Mouse (Mus musculus) NIH3T3 (cell line): Measurements from ENCODE around the gene Il1rl1.

Experiments
- DNase-seq: peaks from one replicate; pipeline ENCODE4 v3.0.0-alpha.2; 2012; ENCODE audit warnings: low read depth

Gene Il1rl1

DNA sequence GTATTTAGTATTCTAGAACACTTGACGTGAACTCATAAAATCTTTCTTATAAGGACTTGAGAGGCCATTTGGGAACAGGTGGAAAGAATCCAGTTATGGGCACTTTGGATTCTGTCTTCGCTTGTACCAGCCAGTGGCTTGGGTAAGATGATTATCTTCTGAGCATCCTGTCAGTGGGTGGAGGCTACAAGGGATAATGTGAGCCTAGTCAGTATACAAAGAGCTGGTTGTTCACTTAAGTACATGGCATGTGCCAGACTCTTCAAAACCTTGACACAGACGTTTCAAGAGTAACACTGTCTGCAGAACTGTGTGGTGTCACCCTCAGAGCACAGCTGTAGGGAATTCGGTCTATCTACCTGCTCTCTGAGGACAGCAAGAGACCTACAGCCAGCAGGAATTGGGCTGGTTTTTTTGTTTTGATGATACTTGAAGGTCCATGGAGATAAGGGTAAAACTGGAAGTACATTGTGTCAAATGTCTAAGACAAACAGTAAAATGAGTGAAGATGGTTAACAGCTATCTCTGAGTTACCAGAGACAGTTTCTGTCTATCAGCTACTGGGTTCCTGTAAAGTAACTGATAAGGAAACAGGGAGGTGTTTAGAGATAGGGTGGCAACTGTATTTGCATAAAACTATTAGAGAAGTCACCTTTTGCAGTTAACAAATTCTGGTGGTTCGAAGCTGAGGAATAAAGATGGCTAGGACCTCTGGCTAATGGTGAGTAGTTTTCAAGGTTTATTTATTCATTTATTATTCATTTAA lies at the start of gene Il1rl1:
Il1rl1 (plus strand) TSS at position 661 of the 766 bp plus-strand sequence.
- DNase-seq, result no peak

- peak; percentile 96 for DNase-seq
These were observed 49.3 kb upstream of the Il1rl1 start for GRCm38 (mm10) chr1:40380111-40380510.

- no peak for DNase-seq
These were observed 48.4 kb upstream of the Il1rl1 start for GRCm38 (mm10) chr1:40380990-40381389.

GRCm38 (mm10) chr1:40382841-40383240 lies 46.5 kb upstream of the Il1rl1 start:
- no peak for DNase-seq

DNA sequence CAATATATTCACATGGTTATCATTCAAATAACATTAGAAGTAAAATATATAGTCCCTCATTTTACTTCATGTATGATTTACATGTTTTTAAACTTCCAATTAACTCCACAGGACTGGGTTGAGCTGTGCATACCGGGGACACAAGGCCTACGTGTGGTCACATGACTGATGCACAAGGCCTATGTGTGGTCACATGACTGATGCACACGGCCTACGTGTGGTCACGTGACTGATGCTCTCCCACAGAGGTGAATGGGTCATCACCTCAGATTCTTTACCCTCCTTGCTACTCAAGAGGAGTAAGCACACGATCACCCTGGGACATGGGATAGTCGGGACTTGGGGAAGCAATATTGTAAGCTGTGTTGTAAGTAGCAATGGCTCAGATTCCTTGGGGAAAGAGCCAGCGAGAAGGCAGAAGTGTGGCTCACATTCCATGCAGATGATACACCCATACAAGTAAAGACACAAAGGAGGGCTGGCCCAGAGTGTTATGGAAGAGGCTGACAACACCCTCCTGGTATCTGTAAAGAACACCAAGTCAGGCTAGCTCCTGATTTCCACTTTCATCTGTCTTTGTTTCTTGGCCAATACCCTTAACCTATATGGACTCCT lies 44.3 kb upstream of the Il1rl1 start:
- DNase-seq, result peak; percentile 49

- no peak for DNase-seq
These were observed 38.0 kb upstream of the Il1rl1 start for GRCm38 (mm10) chr1:40391374-40391773.

DNA sequence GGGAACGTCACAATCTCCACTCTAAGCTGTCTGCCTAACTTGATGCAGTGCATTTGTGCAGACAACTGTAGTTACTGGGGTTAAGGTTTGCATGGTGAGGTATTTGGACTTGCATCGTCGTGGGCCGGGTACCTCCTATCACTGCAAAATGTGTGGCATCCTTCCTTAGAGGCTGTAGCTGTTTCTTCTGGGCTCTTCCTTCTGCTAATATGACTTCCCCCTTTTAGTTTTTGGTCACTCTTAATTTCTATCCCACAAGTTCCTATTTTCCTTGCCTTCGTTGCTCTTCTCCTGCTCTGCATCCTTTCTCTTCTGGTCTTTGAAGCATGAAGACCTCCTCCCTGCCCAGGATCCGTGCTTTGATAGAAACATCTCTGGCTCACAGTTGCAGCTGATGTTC lies 36.8 kb upstream of the Il1rl1 start:
- DNase-seq, result no peak

GRCm38 (mm10) chr1:40393214-40393613 lies 36.2 kb upstream of the Il1rl1 start:
- peak; percentile 95 for DNase-seq

- no peak for DNase-seq
These were observed 29.7 kb upstream of the Il1rl1 start for GRCm38 (mm10) chr1:40399639-40400038.

DNA sequence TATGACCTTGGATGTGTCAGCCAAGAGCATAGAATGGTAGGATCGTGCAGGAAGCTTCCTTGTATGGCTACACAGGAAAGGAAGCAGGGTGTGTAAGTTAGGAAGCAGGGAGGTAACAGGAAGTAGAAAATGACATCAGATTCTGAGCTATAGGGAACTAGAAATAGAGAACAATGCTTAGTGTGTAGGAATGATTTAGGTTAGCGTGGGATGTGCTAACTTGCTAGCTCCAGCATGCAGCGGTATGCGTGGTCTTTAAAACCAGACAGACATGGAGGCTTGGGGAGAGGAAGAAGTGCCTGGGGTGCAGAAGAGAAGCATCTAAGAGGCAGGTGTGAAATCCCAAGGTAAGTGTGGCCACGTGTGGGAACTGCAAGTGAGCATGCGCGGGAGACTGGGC lies 24.7 kb upstream of the Il1rl1 start:
- DNase-seq, result no peak

DNA sequence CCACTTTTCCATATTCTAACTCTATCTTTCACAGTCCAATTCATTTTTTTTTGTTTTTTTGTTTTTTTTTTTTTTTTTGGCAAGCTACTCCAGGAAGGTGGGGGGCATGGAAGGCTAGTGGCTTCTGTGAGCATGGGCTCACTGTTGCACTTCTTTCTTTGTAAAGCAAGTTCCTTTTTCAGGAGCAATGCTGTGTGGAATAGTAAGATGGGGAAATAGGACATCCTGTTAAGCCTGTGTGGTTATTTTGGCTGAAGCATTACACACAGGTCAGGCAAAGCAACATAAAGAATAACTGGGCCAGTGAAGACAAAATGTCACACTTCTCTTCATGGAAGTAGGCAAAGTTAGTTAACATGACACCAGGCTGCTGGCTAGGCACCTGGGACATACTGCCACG lies 19.5 kb upstream of the Il1rl1 start:
- DNase-seq, result no peak

- no peak for DNase-seq
These were observed 16.3 kb upstream of the Il1rl1 start for GRCm38 (mm10) chr1:40413039-40413438.

GRCm38 (mm10) chr1:40414276-40414675 lies 15.1 kb upstream of the Il1rl1 start:
- peak; percentile 67 for DNase-seq

GRCm38 (mm10) chr1:40414863-40415656 lies 14.3 kb upstream of the Il1rl1 start:
- DNase-seq, result no peak

- peak; percentile 40 for DNase-seq
These were observed 12.3 kb upstream of the Il1rl1 start for GRCm38 (mm10) chr1:40417034-40417433.

- DNase-seq, result no peak
These were observed 10.9 kb upstream of the Il1rl1 start for GRCm38 (mm10) chr1:40418512-40418911.

GRCm38 (mm10) chr1:40423892-40424291 lies 5.5 kb upstream of the Il1rl1 start:
- DNase-seq, result no peak

DNA sequence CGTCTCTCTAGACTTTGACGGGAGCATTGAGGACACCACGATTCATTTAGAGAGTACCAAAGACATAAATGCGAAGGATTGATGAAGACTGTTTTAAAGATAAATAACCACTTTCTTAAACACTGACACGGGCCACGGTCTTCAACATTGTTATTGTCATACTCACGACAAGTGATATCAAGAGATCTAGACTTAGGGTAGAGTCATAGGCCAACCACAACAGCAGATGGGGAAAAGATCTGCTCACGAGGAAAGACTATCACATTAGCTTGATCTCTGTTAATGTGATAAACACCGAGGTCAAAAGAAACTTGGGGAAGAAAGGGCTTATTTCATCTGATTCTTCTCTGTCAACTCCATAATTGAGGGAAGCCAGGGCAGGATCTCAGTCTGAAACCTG lies 2.1 kb upstream of the Il1rl1 start:
- no peak for DNase-seq

DNA sequence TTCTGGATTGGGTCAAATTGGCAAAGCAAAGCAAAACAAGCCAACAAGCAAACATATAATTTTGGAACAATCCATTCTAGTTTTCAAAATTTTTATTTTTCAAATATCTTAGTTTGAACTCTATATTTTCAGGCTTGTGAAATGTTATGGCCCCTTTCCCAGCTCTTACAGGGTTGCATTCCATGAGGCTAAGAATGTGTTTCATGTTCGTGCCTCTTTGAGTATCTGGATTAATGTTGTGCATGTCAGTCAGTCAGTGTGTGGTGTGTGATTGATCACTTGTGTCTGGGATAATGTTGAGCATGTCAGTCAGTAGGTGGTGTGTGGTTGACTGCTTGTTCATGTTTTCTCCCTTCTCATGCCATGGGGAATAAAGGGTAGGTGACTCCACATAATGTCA lies 1.5 kb upstream of the Il1rl1 start:
- DNase-seq, result peak; percentile 78

GRCm38 (mm10) chr1:40430143-40430834 lies 919 bp downstream of the Il1rl1 start:
- no peak for DNase-seq

- DNase-seq, result no peak
These were observed 2.8 kb downstream of the Il1rl1 start for GRCm38 (mm10) chr1:40432169-40432568.

GRCm38 (mm10) chr1:40435936-40436335 lies 6.6 kb downstream of the Il1rl1 start:
- peak; percentile 88 for DNase-seq
